Mouse (Mus musculus): ENCODE data around the gene Ptprh. TPM values are rescaled to one million over a fixed set of nuclear protein-coding genes. Genes with fewer than 3 reads are reported as not detected.

The Ptprh gene
- polyA plus RNA-seq, 1 experiment from 2014 or later = not detected

DNA sequence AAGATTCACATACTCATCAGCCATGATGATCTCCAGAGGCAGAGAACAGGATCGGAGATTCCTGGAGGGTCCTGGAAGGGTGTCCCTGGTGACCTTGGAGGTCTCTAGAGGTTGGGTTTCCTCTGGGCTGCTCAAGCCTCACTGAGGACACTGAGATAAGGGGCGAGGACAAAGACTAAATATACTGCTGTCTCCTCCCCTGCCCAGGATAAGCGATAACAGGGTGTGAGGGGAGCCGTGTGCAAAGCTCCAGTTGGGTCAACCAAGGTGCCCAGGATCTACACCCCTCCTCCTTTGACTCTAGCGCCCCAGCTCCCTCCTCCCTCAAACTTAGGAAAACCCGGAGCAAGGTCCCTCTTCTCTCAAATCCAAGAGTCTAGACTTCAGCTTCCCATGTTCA, 81.5 kb downstream of the Ptprh start:
- H3K4me3 ChIP-seq = peak overlapping the region; percentile 58
- peak overlapping the region; percentile 50 for H3K4me2 ChIP-seq
- H3K27ac ChIP-seq = peak overlapping the region; percentile 97
- peak; percentile 79 for ATAC-seq (replicated peaks; ENCODE audit: insufficient number of reproducible peaks, insufficient read depth, low FRiP score, low read depth)
- peaks cover 41% of the 10 kb centered on the region for H3K4me1 ChIP-seq (replicated peaks)
- no peaks in the 10 kb centered on the region for H3K27me3 ChIP-seq
- peak overlapping the region; percentile 72 for H3K9ac ChIP-seq
- H3K9me3 ChIP-seq (replicated peaks) = no peaks in the 10 kb centered on the region
- H3K36me3 ChIP-seq = peaks cover 9% of the 10 kb centered on the region; the same call in 1 of the 2 replicates
- WGBS = 24% methylated on average over 6 of the region's 6 CpGs

GRCm38 (mm10) chr7:4521231-4522003, 82.4 kb downstream of the Ptprh start:
- H3K4me2 ChIP-seq = peak overlapping the region; percentile 70
- H3K9me3 ChIP-seq (replicated peaks) = no peaks in the 10 kb centered on the region
- H3K4me1 ChIP-seq (replicated peaks) = peaks cover 42% of the 10 kb centered on the region
- H3K27ac ChIP-seq = peak overlapping the region; percentile 97
- H3K27me3 ChIP-seq = no peaks in the 10 kb centered on the region
- peaks cover 9% of the 10 kb centered on the region; the same call in 1 of the 2 replicates for H3K36me3 ChIP-seq
- WGBS = 17% methylated on average over 32 of the region's 32 CpGs
- peak overlapping the region; percentile 72 for H3K9ac ChIP-seq
- peak; percentile 13; the same call in 1 of the 2 replicates for ATAC-seq (replicated peaks; ENCODE audit: insufficient number of reproducible peaks, insufficient read depth, low FRiP score, low read depth)
- H3K4me3 ChIP-seq = peak overlapping the region; percentile 58

DNA sequence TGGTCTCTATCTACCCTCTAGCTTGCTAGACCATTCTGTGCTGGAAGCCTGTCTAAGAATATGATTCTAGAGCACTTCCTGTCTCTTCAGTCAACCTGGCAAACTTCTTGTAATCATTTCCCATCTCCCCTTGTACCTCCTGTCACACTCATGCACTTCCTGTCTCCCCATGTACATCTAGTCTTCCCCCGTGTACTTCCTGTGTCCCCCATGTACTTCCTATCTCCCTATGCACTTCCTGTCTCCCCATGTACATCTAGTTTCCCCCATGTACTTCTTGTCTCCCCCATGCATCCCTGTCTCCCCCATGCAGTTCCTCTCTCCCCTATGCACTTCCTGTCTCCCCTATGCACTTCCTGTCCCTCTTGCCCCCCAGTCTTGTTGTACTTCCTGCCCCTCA, 85.4 kb downstream of the Ptprh start:
- peaks cover 9% of the 10 kb centered on the region; the same call in 1 of the 2 replicates for H3K36me3 ChIP-seq
- ATAC-seq (replicated peaks; ENCODE audit: insufficient number of reproducible peaks, insufficient read depth, low FRiP score, low read depth) = no peak
- peak overlapping the region; percentile 21; the same call in 1 of the 2 replicates for H3K9ac ChIP-seq
- peak overlapping the region; percentile 88 for H3K27ac ChIP-seq
- peak overlapping the region; percentile 70 for H3K4me2 ChIP-seq
- 36% methylated on average over 1 of the region's 1 CpGs for WGBS
- H3K4me3 ChIP-seq = peak overlapping the region; percentile 58
- H3K4me1 ChIP-seq (replicated peaks) = peaks cover 58% of the 10 kb centered on the region
- no peaks in the 10 kb centered on the region for H3K27me3 ChIP-seq
- H3K9me3 ChIP-seq (replicated peaks) = no peaks in the 10 kb centered on the region

GRCm38 (mm10) chr7:4516332-4517050, 87.3 kb downstream of the Ptprh start, which contains the start of gene Tnnt1:
Gene Tnnt1, minus strand, starts transcription at chr7:4516382.
- H3K9ac ChIP-seq = peak within 1 kb of the TSS; percentile 30; the same call in 1 of the 2 replicates
- ATAC-seq (replicated peaks; ENCODE audit: insufficient number of reproducible peaks, insufficient read depth, low FRiP score, low read depth) = peak; percentile 66
- 0 out of 2 replicates have a peak within 1 kb of the TSS, but pooled peaks have one; percentile 1 for H3K4me3 ChIP-seq
- peak within 1 kb of the TSS; percentile 88 for H3K27ac ChIP-seq
- peaks cover 9% of the 10 kb centered on the region; the same call in 1 of the 2 replicates for H3K36me3 ChIP-seq
- no peaks in the 10 kb centered on the region for H3K9me3 ChIP-seq (replicated peaks)
- H3K4me2 ChIP-seq = peak within 1 kb of the TSS; percentile 24; the same call in 1 of the 2 replicates
- H3K27me3 ChIP-seq = no peaks in the 10 kb centered on the region
- WGBS = 4% methylated on average over 4 of the region's 4 CpGs
- H3K4me1 ChIP-seq (replicated peaks) = peaks cover 67% of the 10 kb centered on the region

DNA sequence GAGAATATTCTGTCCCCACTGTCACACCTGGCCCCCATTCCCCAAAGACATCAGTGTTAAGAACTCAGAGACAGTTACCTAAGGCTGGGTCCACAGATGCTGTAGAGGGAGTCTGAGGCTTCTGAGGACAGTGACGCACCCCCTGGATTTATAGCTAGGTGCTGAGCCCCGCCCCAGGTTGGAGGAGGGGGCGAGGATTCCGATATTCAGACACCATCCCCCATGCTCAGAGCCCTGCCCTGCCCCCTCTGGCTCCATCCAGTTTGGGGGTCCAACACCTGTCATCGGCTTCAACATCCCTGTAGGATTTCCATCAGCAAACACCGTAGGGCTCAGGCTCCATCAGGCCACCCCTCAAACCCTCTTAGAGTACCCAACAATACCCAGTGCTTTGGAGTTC, 88.0 kb downstream of the Ptprh start:
- peaks cover 9% of the 10 kb centered on the region; the same call in 1 of the 2 replicates for H3K36me3 ChIP-seq
- WGBS = 42% methylated on average over 6 of the region's 6 CpGs
- H3K27ac ChIP-seq = peak overlapping the region; percentile 88
- H3K9me3 ChIP-seq (replicated peaks) = no peaks in the 10 kb centered on the region
- H3K27me3 ChIP-seq = no peaks in the 10 kb centered on the region
- ATAC-seq (replicated peaks; ENCODE audit: insufficient number of reproducible peaks, insufficient read depth, low FRiP score, low read depth) = peak; percentile 23
- H3K4me2 ChIP-seq = peak overlapping the region; percentile 24; the same call in 1 of the 2 replicates
- H3K4me1 ChIP-seq (replicated peaks) = peaks cover 73% of the 10 kb centered on the region
- peak overlapping the region; percentile 9; the same call in 1 of the 2 replicates for H3K9ac ChIP-seq
- no peak overlapping the region for H3K4me3 ChIP-seq

GRCm38 (mm10) chr7:4513829-4514712, 89.8 kb downstream of the Ptprh start:
- peak overlapping the region; percentile 28 for H3K4me3 ChIP-seq
- 36% methylated on average over 6 of the region's 6 CpGs for WGBS
- H3K36me3 ChIP-seq = peaks cover 9% of the 10 kb centered on the region; the same call in 1 of the 2 replicates
- ATAC-seq (replicated peaks; ENCODE audit: insufficient number of reproducible peaks, insufficient read depth, low FRiP score, low read depth) = peak; percentile 11; the same call in 1 of the 2 replicates
- no peaks in the 10 kb centered on the region for H3K9me3 ChIP-seq (replicated peaks)
- H3K4me2 ChIP-seq = peak overlapping the region; percentile 56
- H3K27me3 ChIP-seq = no peaks in the 10 kb centered on the region
- H3K27ac ChIP-seq = peak overlapping the region; percentile 88
- peak overlapping the region; percentile 28 for H3K9ac ChIP-seq
- peaks cover 85% of the 10 kb centered on the region for H3K4me1 ChIP-seq (replicated peaks)

DNA sequence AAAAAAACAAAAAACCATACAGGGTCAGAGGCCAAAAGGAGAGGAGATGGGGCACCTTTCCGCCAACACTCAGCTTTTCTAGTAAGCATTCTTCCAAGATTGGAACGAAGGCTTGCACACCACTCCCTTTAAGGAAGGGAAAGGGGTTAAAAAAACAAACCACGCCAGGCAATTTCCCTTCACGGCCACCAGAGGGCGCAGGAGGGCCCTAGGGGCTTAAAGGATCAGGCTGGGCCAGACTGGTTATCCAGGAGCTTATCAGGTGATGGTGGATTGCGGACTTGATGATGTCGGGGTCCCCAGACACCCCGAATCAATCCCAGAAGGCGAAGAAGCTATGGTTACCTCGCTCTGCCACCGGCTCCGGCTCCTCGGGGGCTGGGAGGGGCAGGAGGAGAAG, 90.6 kb downstream of the Ptprh start:
- Histone ChIP-seq H3K36me3 (peaks cover 5% of the 10 kb centered on the region; the same call in 1 of the 2 replicates), H3K4me2 (peak overlapping the region; percentile 56), H3K4me1 (replicated peaks) (peaks cover 87% of the 10 kb centered on the region), H3K9me3 (replicated peaks) (no peaks in the 10 kb centered on the region), H3K9ac (peak overlapping the region; percentile 28), H3K27ac (peak overlapping the region; percentile 88), H3K4me3 (peak overlapping the region; percentile 28), H3K27me3 (no peaks in the 10 kb centered on the region)
- no peak for ATAC-seq (replicated peaks; ENCODE audit: insufficient number of reproducible peaks, insufficient read depth, low FRiP score, low read depth)
- 18% methylated on average over 13 of the region's 13 CpGs for WGBS

- WGBS = 25% methylated on average over 8 of the region's 8 CpGs
- peak overlapping the region; percentile 5; the same call in 1 of the 2 replicates for H3K4me3 ChIP-seq
- 0 out of 2 replicates have a peak overlapping the region, but pooled peaks have one; percentile 10 for H3K9ac ChIP-seq
- H3K4me1 ChIP-seq (replicated peaks) = peaks cover 79% of the 10 kb centered on the region
- H3K4me2 ChIP-seq = peak overlapping the region; percentile 56
- no peaks in the 10 kb centered on the region for H3K9me3 ChIP-seq (replicated peaks)
- ATAC-seq (replicated peaks; ENCODE audit: insufficient number of reproducible peaks, insufficient read depth, low FRiP score, low read depth) = no peak
- H3K36me3 ChIP-seq = no peaks in the 10 kb centered on the region
- peak overlapping the region; percentile 88 for H3K27ac ChIP-seq
- no peaks in the 10 kb centered on the region for H3K27me3 ChIP-seq
Measured at GRCm38 (mm10) chr7:4511489-4512224, 92.2 kb downstream of the Ptprh start.

DNA sequence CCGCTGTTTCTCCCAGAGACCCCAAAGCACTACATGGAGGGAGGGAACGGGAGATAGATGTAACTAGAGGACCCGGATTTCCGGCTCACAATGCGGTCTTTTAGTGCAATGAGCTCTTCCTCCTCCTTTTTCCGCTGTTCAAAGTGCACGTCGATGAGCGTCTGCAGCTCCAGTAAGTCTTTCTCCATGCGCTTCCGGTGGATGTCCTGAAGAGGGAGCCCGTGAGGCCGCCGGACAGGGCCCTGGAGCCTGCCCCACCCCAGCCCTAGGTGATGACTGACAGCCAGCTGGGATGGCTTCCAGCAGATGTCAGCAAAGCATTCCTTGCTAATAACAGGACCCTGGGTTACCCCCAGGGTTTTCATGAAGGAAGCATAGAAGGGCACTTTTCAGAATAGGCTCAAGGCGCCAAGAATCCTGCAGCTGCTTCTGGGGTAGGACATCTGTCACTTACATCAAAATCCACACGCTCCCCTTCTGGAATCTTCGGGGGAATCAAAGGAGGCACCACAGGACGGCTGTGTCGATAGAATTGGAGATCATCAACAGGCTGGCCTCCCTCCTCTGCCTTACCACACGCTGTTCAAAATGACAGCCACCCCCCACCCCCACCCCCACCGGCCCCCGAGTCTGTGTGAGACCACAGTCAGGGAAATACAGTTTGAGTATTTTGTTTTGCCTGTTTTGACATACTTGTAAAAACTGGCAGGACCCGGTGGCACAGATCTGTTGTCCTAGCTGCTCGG, 93.8 kb downstream of the Ptprh start:
- H3K27me3 ChIP-seq = no peaks in the 10 kb centered on the region
- H3K4me1 ChIP-seq (replicated peaks) = peaks cover 65% of the 10 kb centered on the region
- no peaks in the 10 kb centered on the region for H3K9me3 ChIP-seq (replicated peaks)
- 7% methylated on average over 24 of the region's 24 CpGs for WGBS
- H3K36me3 ChIP-seq = no peaks in the 10 kb centered on the region
- peak overlapping the region; percentile 56 for H3K4me2 ChIP-seq
- peak overlapping the region; percentile 27 for H3K4me3 ChIP-seq
- H3K9ac ChIP-seq = no peak overlapping the region; the same call in 1 of the 2 replicates
- ATAC-seq (replicated peaks; ENCODE audit: insufficient number of reproducible peaks, insufficient read depth, low FRiP score, low read depth) = peak; percentile 84
- peak overlapping the region; percentile 88 for H3K27ac ChIP-seq
